Mouse (Mus musculus): ENCODE measurements around the gene Podxl. TPM values are rescaled to one million over a fixed set of nuclear protein-coding genes. Genes with fewer than 3 reads are reported as not detected.
A peak's percentile ranks its signal among the peaks of the same experiment; 100 is the strongest.

Gene Podxl
- polyA plus RNA-seq, 1 experiment from 2014 or later = 16.9 TPM

DNA sequence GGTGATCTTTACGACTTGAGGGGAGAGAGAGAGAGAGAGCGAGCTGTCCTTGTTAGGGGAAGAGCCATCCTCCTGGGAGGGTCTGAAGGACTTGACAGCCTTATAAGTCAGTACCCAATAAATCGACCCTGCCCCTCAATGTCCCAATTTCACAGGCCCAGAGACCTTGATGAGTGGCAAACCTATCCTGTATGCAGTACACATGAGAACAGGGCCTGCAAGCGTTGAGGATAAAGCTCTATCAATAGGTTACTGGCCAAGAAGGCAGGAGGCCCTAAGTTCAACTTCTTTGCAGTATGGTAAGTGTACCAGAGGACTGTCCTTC is 33.3 kb upstream of the Podxl start:
- 47% methylated on average over 4 of the region's 4 CpGs for WGBS
- Histone ChIP-seq H3K4me2 (ENCODE audit: low read depth, low read length) (no peak overlapping the region), H3K27ac (ENCODE audit: low read length) (peak overlapping the region; percentile 72), H3K4me3 (ENCODE audit: low read length) (no peak overlapping the region), H3K4me1 (ENCODE audit: control insufficient read depth, insufficient read depth, low read length) (peaks cover 21% of the 10 kb centered on the region), H3K27me3 (ENCODE audit: control insufficient read depth, insufficient read depth, low read length) (no peaks in the 10 kb centered on the region), H3K36me3 (ENCODE audit: control insufficient read depth, insufficient read depth) (no peaks in the 10 kb centered on the region), H3K9me3 (replicated peaks; ENCODE audit: control insufficient read depth, low read length) (no peaks in the 10 kb centered on the region; the same call in 1 of the 2 replicates), H3K9ac (ENCODE audit: low read length) (no peak overlapping the region)
- no peak for ATAC-seq (replicated peaks; ENCODE audit: extremely low read depth, insufficient read depth, low FRiP score)

DNA sequence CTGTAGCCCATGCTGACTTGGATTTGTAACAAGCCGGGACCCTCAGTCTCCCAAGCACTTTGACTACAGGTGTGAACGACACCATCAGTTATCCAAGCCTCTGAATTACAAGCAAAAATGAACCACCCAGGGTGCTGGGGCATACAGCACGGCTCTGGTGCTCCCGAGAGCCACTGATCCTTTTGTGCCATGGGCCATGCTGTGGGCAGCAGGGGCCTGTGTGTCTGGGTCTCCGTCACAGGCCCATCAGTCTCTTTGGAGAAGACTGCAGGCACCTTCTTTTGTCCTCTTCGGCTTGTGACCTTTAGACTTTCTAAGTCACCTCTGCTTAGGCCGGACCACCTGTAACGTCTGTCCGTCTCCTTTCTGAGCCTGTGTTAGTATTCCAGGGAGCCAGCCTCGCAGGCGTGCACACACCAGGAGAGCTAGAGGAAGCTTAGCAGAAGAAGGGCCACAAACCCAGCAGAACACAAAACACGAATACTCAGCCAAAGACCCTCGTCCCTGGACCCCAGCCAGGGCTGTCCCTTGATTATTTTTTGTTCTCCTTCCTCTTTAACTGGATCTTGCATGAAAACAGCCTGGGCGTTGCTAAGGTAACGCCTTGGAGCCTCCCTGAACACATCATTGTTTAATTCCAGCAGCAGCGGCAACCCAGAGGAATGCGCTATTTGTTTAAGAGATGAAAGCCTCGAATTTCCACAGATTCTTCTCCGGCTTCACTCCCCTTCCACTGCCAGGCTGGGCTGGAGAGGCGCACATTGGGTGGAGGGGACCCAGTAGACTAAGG is 32.8 kb upstream of the Podxl start:
- H3K36me3 ChIP-seq (ENCODE audit: control insufficient read depth, insufficient read depth) = no peaks in the 10 kb centered on the region
- no peaks in the 10 kb centered on the region; the same call in 1 of the 2 replicates for H3K9me3 ChIP-seq (replicated peaks; ENCODE audit: control insufficient read depth, low read length)
- WGBS = 49% methylated on average over 20 of the region's 20 CpGs
- H3K27ac ChIP-seq (ENCODE audit: low read length) = peak overlapping the region; percentile 72
- peaks cover 15% of the 10 kb centered on the region for H3K4me1 ChIP-seq (ENCODE audit: control insufficient read depth, insufficient read depth, low read length)
- no peak overlapping the region for H3K4me2 ChIP-seq (ENCODE audit: low read depth, low read length)
- H3K4me3 ChIP-seq (ENCODE audit: low read length) = no peak overlapping the region
- H3K27me3 ChIP-seq (ENCODE audit: control insufficient read depth, insufficient read depth, low read length) = no peaks in the 10 kb centered on the region
- no peak overlapping the region for H3K9ac ChIP-seq (ENCODE audit: low read length)
- peak; percentile 76 for ATAC-seq (replicated peaks; ENCODE audit: extremely low read depth, insufficient read depth, low FRiP score)

DNA sequence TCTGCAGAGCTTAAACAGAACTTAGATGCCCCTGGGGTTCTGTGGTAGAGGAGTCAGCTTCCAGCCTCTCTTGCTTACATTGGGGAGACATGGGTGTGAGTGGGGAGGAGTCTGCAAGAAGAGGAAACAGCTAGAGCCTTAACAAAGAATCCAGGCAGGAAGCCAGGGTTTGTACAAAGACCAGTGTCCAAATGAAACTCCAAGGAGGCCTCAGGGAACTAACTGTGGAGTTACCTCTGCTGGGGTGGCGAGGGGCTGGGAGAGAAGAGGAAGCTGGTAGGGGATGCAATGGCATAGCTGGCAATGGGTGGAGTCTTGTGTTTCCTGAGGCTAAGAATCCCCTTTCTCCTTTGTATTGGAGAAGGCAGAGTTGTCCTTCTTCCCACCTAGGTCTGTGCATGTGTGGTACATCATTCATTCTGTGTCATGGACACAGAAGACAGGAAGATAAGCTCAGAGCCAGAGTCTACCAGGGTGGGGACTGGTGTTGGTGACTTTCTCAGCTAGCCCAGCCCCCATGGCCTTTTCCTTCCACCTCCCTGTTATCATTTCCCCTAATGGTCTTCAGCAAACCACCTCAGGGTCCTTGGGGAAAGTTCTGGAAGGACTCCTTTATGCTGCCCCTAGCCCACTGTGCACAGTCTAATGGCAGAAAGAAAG is 28.9 kb upstream of the Podxl start:
- no peaks in the 10 kb centered on the region for H3K36me3 ChIP-seq (ENCODE audit: control insufficient read depth, insufficient read depth)
- H3K9me3 ChIP-seq (replicated peaks; ENCODE audit: control insufficient read depth, low read length) = no peaks in the 10 kb centered on the region
- no peak overlapping the region for H3K9ac ChIP-seq (ENCODE audit: low read length)
- WGBS = 60% methylated on average over 1 of the region's 1 CpGs
- no peak overlapping the region for H3K4me2 ChIP-seq (ENCODE audit: low read depth, low read length)
- H3K4me1 ChIP-seq (ENCODE audit: control insufficient read depth, insufficient read depth, low read length) = peaks cover 7% of the 10 kb centered on the region
- no peaks in the 10 kb centered on the region for H3K27me3 ChIP-seq (ENCODE audit: control insufficient read depth, insufficient read depth, low read length)
- no peak; the same call in 1 of the 2 replicates for ATAC-seq (replicated peaks; ENCODE audit: extremely low read depth, insufficient read depth, low FRiP score)
- no peak overlapping the region for H3K4me3 ChIP-seq (ENCODE audit: low read length)
- peak overlapping the region; percentile 61 for H3K27ac ChIP-seq (ENCODE audit: low read length)

DNA sequence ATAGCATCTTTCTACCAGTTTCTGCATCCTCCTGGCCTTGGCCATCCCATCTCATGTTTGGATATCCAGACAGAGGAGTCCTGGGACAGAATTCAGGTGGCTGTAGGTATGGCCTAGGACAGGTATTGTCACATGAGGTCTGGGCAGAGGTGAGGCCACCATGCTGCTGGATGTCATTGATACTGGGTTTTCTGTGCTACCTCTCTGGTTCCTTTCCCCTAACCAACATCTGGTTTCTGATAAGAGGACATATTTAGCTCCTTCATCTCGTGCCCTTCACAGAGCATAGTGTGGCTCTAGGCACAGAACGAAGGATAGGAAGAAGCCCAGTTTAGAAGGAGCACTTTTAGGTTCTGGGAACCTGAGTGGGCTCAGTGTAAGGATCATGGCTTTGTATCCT is 28.3 kb upstream of the Podxl start:
- no peak for ATAC-seq (replicated peaks; ENCODE audit: extremely low read depth, insufficient read depth, low FRiP score)
- no peak overlapping the region for H3K4me2 ChIP-seq (ENCODE audit: low read depth, low read length)
- H3K9me3 ChIP-seq (replicated peaks; ENCODE audit: control insufficient read depth, low read length) = no peaks in the 10 kb centered on the region
- no peaks in the 10 kb centered on the region for H3K27me3 ChIP-seq (ENCODE audit: control insufficient read depth, insufficient read depth, low read length)
- H3K36me3 ChIP-seq (ENCODE audit: control insufficient read depth, insufficient read depth) = no peaks in the 10 kb centered on the region
- H3K27ac ChIP-seq (ENCODE audit: low read length) = peak overlapping the region; percentile 52
- peaks cover 8% of the 10 kb centered on the region for H3K4me1 ChIP-seq (ENCODE audit: control insufficient read depth, insufficient read depth, low read length)
- 29% methylated on average over 2 of the region's 2 CpGs for WGBS
- H3K4me3 ChIP-seq (ENCODE audit: low read length) = no peak overlapping the region
- no peak overlapping the region for H3K9ac ChIP-seq (ENCODE audit: low read length)

DNA sequence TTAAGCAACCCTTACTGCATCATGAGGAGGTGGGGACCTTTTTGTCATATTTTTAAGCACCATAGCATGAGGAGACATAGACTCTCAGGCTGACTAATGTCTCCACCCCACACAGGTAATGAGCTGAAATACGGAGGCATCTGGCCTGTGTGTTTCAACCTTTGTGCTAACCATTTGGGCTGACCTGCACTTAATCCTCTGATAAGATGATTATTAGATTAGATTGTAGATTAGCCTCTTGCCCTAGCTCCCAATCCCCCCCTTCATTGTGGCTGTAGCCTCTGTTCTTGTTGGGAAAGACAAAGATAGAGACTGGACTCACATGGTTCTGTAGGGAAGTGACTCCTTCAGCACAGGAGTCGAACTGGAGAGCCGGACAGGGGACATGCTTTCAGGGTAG is 27.9 kb upstream of the Podxl start:
- H3K9ac ChIP-seq (ENCODE audit: low read length) = no peak overlapping the region
- no peak overlapping the region for H3K4me3 ChIP-seq (ENCODE audit: low read length)
- WGBS = 78% methylated on average over 3 of the region's 3 CpGs
- H3K27me3 ChIP-seq (ENCODE audit: control insufficient read depth, insufficient read depth, low read length) = no peaks in the 10 kb centered on the region
- peaks cover 8% of the 10 kb centered on the region for H3K4me1 ChIP-seq (ENCODE audit: control insufficient read depth, insufficient read depth, low read length)
- no peaks in the 10 kb centered on the region for H3K9me3 ChIP-seq (replicated peaks; ENCODE audit: control insufficient read depth, low read length)
- H3K4me2 ChIP-seq (ENCODE audit: low read depth, low read length) = no peak overlapping the region
- H3K27ac ChIP-seq (ENCODE audit: low read length) = no peak overlapping the region
- H3K36me3 ChIP-seq (ENCODE audit: control insufficient read depth, insufficient read depth) = no peaks in the 10 kb centered on the region
- no peak for ATAC-seq (replicated peaks; ENCODE audit: extremely low read depth, insufficient read depth, low FRiP score)

DNA sequence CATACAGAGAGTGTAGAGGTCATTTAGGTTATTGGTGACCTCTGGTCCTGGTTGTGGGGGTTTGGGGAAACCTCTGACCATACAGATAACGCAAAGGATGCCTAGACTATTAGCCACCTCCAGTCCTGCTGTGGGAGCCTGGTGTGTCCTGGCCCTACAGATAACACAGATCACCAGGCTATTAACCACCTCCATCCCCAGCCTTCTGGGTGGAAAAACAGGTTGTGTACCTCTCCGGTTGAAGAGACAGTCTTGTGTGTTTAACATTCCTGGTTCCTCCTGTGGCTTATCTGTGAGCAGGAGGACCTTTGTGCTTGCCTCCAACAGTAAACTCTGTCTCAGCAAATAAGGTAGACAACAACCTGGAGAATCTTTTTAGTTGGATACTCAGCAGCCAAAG is 27.0 kb upstream of the Podxl start:
- Histone ChIP-seq H3K9ac (ENCODE audit: low read length) (no peak overlapping the region), H3K36me3 (ENCODE audit: control insufficient read depth, insufficient read depth) (no peaks in the 10 kb centered on the region), H3K9me3 (replicated peaks; ENCODE audit: control insufficient read depth, low read length) (no peaks in the 10 kb centered on the region), H3K27me3 (ENCODE audit: control insufficient read depth, insufficient read depth, low read length) (no peaks in the 10 kb centered on the region), H3K4me3 (ENCODE audit: low read length) (no peak overlapping the region), H3K27ac (ENCODE audit: low read length) (no peak overlapping the region), H3K4me2 (ENCODE audit: low read depth, low read length) (no peak overlapping the region), H3K4me1 (ENCODE audit: control insufficient read depth, insufficient read depth, low read length) (peaks cover 8% of the 10 kb centered on the region)
- WGBS = 48% methylated on average over 2 of the region's 2 CpGs
- ATAC-seq (replicated peaks; ENCODE audit: extremely low read depth, insufficient read depth, low FRiP score) = no peak

DNA sequence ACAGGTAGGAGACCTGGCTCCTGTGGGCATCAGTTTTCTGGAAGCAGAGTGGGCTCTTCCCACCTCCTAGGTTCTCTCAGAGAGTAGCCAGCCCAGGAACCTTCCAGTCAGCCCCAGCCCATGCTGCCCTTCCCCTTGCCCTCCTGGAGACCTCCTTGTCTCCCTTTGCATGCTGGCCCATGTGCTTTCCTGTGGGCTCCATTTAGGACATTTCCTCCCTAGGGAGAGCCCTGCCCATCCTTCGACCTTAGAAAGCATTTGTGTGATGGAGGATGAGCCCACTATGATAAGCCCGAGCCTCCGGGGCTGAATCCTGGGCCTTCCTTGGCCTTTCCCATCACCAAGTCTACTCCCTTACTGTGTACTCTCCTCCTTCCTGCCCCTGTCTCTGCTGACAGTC is 25.5 kb upstream of the Podxl start:
- Histone ChIP-seq H3K4me2 (ENCODE audit: low read depth, low read length) (no peak overlapping the region), H3K9ac (ENCODE audit: low read length) (no peak overlapping the region), H3K4me3 (ENCODE audit: low read length) (no peak overlapping the region), H3K27me3 (ENCODE audit: control insufficient read depth, insufficient read depth, low read length) (no peaks in the 10 kb centered on the region), H3K36me3 (ENCODE audit: control insufficient read depth, insufficient read depth) (no peaks in the 10 kb centered on the region), H3K4me1 (ENCODE audit: control insufficient read depth, insufficient read depth, low read length) (peaks cover 19% of the 10 kb centered on the region), H3K9me3 (replicated peaks; ENCODE audit: control insufficient read depth, low read length) (no peaks in the 10 kb centered on the region), H3K27ac (ENCODE audit: low read length) (no peak overlapping the region)
- WGBS = 51% methylated on average over 3 of the region's 3 CpGs
- no peak for ATAC-seq (replicated peaks; ENCODE audit: extremely low read depth, insufficient read depth, low FRiP score)

DNA sequence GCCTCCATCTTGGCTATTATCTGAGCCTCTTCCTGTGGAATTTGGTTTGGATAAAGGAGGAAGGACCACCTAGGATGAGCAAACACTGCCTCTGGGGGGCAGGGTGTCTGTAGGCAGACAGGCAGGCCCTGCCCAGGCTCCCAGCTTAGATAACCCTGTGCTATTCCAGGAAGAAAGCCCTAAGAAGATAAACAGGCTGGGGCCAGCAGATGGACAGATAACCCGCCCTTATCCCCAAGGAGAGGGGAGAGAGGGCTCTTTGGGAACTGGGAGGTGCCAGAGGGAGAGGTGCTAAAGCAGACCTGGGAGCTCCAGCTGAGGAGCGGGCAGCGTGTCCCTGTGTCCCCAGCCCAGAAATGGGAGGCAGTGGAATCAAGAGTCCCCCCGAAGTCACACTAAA is 23.9 kb upstream of the Podxl start:
- Histone ChIP-seq H3K9ac (ENCODE audit: low read length) (no peak overlapping the region), H3K4me1 (ENCODE audit: control insufficient read depth, insufficient read depth, low read length) (peaks cover 15% of the 10 kb centered on the region), H3K9me3 (replicated peaks; ENCODE audit: control insufficient read depth, low read length) (no peaks in the 10 kb centered on the region), H3K36me3 (ENCODE audit: control insufficient read depth, insufficient read depth) (no peaks in the 10 kb centered on the region), H3K27me3 (ENCODE audit: control insufficient read depth, insufficient read depth, low read length) (no peaks in the 10 kb centered on the region), H3K27ac (ENCODE audit: low read length) (no peak overlapping the region), H3K4me3 (ENCODE audit: low read length) (no peak overlapping the region), H3K4me2 (ENCODE audit: low read depth, low read length) (no peak overlapping the region)
- WGBS = 43% methylated on average over 4 of the region's 4 CpGs
- no peak for ATAC-seq (replicated peaks; ENCODE audit: extremely low read depth, insufficient read depth, low FRiP score)

DNA sequence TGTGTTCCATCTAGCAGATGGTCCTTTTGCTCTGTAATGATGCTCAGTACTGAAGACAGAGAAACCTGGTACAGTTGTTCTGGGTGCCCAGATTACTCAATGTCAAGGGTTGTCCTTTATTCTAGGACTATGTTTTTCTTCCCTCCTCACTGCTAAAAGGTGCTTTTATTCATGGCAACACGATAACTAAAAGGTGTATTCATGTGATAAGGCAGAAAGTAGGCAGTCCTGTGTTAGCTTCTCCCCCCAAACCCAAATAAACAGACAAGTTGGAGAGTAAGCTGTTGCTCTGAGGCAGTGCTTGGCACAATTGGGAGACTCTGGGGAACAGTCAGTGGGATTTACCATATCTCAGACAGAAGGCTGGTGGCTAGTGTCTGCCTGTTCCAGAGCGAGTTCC is 22.3 kb upstream of the Podxl start:
- Histone ChIP-seq H3K9me3 (replicated peaks; ENCODE audit: control insufficient read depth, low read length) (no peaks in the 10 kb centered on the region), H3K4me2 (ENCODE audit: low read depth, low read length) (no peak overlapping the region), H3K27ac (ENCODE audit: low read length) (no peak overlapping the region), H3K27me3 (ENCODE audit: control insufficient read depth, insufficient read depth, low read length) (no peaks in the 10 kb centered on the region), H3K36me3 (ENCODE audit: control insufficient read depth, insufficient read depth) (no peaks in the 10 kb centered on the region), H3K4me3 (ENCODE audit: low read length) (no peak overlapping the region), H3K9ac (ENCODE audit: low read length) (no peak overlapping the region), H3K4me1 (ENCODE audit: control insufficient read depth, insufficient read depth, low read length) (peaks cover 13% of the 10 kb centered on the region)
- whole genome bisulfite sequencing = 65% methylated on average over 2 of the region's 2 CpGs
- no peak for ATAC-seq (replicated peaks; ENCODE audit: extremely low read depth, insufficient read depth, low FRiP score)

Measured in heart, embryonic 16.5 days (tissue).